Mouse (Mus musculus) layer of hippocampus, postnatal 14 days (tissue): Measurements from ENCODE around the gene Gm14410. TPM values are rescaled to one million over a fixed set of nuclear protein-coding genes. Genes with fewer than 3 reads are reported as not detected.
"Not testable (repeated sequence)": the region's sequence is repeated elsewhere in the genome, so short reads cannot be mapped to it uniquely, and the experiment has no call there.

Source experiments
- DNase-seq, 2 experiments: peaks; one replicate each; pipeline ENCODE4 v3.0.0; 2021 to 2022; ENCODE audit warnings: low spot score in 2 of 2, mixed read lengths in 1 of 2
- long read RNA-seq, 2 experiments: library from polyadenylated mRNA; stranded (forward); transcript quantifications; one replicate each; pipeline ENCODE4 v2.0.0; 2021
- total RNA-seq, 2 experiments: library from RNA; stranded (reverse); gene quantifications; 2 replicates each; pipeline ENCODE4 v1.2.3; 2021

The Gm14410 gene
- 10 to 100 TPM; 56.2 to 60.9 TPM for total RNA-seq
- long read RNA-seq, experiment 1, transcript Gm14410-201 (4 exons, 912 nt) = major isoform, 21 of 27 reads
- long read RNA-seq, experiment 1, partial matches to known transcripts = 2 of 27 reads
- long read RNA-seq, experiment 1, other reads (novel, unspliced or antisense) = 4 of 27 reads
- long read RNA-seq, experiment 2, transcript Gm14410-201 (4 exons, 912 nt) = major isoform, 25 of 37 reads
- long read RNA-seq, experiment 2, partial matches to known transcripts = 4 of 37 reads
- long read RNA-seq, experiment 2, other reads (novel, unspliced or antisense) = 8 of 37 reads

DNA sequence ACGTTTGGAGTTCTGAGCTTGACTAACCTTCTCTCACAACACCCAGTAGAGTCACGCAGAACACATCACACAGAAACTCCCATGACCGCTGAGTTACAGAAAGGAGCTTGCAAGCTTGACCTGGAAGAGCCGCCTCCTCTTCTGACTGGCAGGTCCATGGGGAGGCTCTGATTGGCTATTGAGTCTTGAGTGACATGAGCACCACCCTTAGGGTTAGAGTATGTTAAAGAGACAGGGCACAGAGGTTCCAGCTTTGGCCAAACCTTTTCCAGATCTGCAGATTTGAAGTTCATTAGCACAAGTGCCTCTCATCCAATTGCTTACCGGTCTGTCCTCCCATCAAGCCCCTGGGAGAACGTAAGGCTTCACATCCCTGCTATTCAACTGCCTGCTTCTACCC is at the start of gene Gm14410:
TSS of gene Gm14410 (minus strand) at position 81 of the 400 bp plus-strand sequence.
- DNase-seq = peak; percentile 66 to 91

DNA sequence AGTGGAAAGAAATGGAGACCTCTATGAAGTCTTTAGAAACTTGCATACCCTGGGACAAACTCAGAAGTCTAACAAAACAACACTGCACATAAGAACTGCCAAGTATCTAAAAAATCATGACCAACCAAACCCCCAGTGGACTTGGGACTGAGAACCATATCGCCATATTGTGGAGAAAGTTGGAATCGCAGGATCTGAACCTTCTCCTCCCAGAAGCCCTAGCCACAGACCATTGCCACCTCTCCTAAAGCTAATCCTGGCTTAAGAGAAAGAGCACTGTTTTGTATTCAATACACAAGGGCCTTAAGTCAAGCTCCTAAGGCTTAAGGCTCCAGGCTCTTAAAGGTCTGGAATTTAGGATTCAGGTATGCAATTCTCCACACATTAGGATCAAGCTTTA is 41.2 kb upstream of the Gm14410 start:
- DNase-seq = not testable (repeated sequence)

DNA sequence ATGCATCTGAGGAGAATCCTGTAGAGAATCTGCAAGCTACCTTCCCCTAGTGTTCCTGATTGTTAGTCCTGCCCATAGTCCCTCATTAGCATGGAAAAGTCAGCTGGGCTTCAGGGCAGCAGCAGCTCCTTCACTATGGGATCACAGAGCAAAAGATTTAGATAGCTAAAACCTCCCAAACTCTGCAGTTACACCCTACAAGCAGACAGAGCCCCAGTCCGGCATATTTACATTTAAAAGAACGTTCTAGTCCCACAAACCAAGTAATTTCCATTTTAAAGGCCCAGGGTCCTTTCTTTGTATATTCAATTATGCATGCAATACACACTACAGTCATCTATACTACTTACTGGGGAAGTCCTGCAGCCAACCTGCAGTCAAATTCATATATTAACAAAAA is 24.2 kb upstream of the Gm14410 start:
- not testable (repeated sequence) for DNase-seq

DNA sequence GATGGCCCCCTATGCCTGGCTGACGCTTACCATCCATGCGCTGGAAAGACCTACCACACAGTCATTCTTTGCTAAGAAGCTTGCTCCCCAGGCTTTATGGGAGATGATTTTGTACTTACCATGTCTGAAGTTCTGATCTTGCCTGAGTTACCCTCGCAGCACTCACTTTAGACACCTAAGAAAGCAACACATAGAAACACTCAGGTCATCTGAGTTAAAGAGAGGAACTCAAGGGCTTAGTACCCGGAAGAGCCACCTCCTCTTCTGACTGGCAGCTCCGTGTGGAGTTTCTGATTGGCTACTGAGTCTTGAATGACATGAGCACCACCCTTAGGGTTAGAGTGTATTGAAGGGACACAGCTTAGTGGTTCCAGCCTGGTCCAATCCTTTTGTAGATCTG is 33.5 kb downstream of the Gm14410 start:
- not testable (repeated sequence) for DNase-seq

Other genes starting within 250 kb of the Gm14410 start
- 10 to 100 TPM; 66.5 to 67.4 TPM for gene Gm14419, start 205.5 kb downstream of the Gm14410 start, total RNA-seq
- gene Gm14401, start 132.1 kb downstream of the Gm14410 start, total RNA-seq = 1 to 10 TPM in 1 of 2 experiments, under 1 TPM in 1; 0.98 to 1.5 TPM
- 1 to 10 TPM; 1.2 to 1.3 TPM for gene Gm14409, start 60.6 kb upstream of the Gm14410 start, total RNA-seq
- 1 to 10 TPM; 3.9 to 4.1 TPM for gene Gm14412, start 117.9 kb upstream of the Gm14410 start, total RNA-seq
- gene Gm14418, start 191.9 kb upstream of the Gm14410 start, total RNA-seq = 10 to 100 TPM; 36.2 to 38.6 TPM